ENCODE assay signal across 15 mouse cellular contexts in genomic region chr16:7701471-7701870, GRCm38 (mm10).
DNase-seq lines count a peak whose midpoint lies in the region; ATAC-seq lines count a peak whose summit lies in the region.
"Had no signal": no experiment of that assay in that cellular context is flagged by ENCODE, and none has a peak within 500 bp of the region (broad histone marks: within the 10 kb centered on the region; RNA-seq: fewer than 3 reads in every experiment).

No protein-coding gene starts in this region.

- ATAC-seq in cerebellum, adult (ENCODE audit: insufficient number of reproducible peaks, low FRiP score, low TSS enrichment), result no peak
- ATAC-seq: forebrain, embryonic 15.5 days; hindbrain, embryonic 16.5 days; Patski had no signal

- peak; percentile 25 to 29 for DNase-seq in cerebellum, postnatal 10 days
- DNase-seq in heart, postnatal 4 days, result peak; percentile 30
- no peak for DNase-seq in heart, postnatal 25 days (ENCODE audit: low spot score)
- peak; percentile 10 for DNase-seq in lung, postnatal 10 days
- no peak for DNase-seq in lung, postnatal 25 days (ENCODE audit: low spot score)
- peak; percentile 69 for DNase-seq in retina, embryonic 14.5 days (ENCODE audit: low spot score)
- no peak for DNase-seq in testis, postnatal 14 days (ENCODE audit: low spot score)
- DNase-seq: cerebellum, adult 9-10 months; lung, postnatal 4 days; right cerebral cortex, postnatal 25 days; thymus, adult 2 months had no signal

- intact Hi-C loops in heart, postnatal 25 days (cut with DNase I), result no loop called here

Comparison
In these comparisons a context has a peak if more than half of its experiments do, and no peak if none do; other contexts are left out.
1. DNase-seq: peak in cerebellum, postnatal 10 days (2 of 2), heart, postnatal 4 days (single experiment), lung, postnatal 10 days (single experiment) and retina, embryonic 14.5 days (single experiment); none in heart, postnatal 25 days (single experiment), lung, postnatal 25 days (single experiment) and testis, postnatal 14 days (single experiment).